Mouse (Mus musculus): ENCODE measurements around the gene Myof.

- TF ChIP-seq POLR2A (IDR thresholded peaks at IDR 0.05; ENCODE audit: extremely low read depth, insufficient read depth, low read length), result no peak
- no peak for TF ChIP-seq CTCF (IDR thresholded peaks at IDR 0.05; ENCODE audit: low read depth, low read length)
Observed at GRCm38 (mm10) chr19:37963421-37963820, 80.0 kb downstream of the Myof start.

All from liver, adult 2 months (tissue).